Mouse (Mus musculus) Muller cell, postnatal 12 days (primary cell): Measurements from ENCODE around the gene Cnih3.
A peak's percentile ranks its signal among the peaks of the same experiment; 100 is the strongest.

Experiments used
- DNase-seq: peaks from one replicate; pipeline ENCODE4 v3.0.0-alpha.2; 2015; ENCODE audit errors: inconsistent ontology term

Cnih3 gene

GRCm38 (mm10) chr1:181453106-181453505 is 100.7 kb downstream of the Cnih3 start:
- DNase-seq: no peak

- DNase-seq: no peak
Observed at GRCm38 (mm10) chr1:181456911-181457310, 104.5 kb downstream of the Cnih3 start.

GRCm38 (mm10) chr1:181459431-181460105 is 107.1 kb downstream of the Cnih3 start:
- DNase-seq: no peak

GRCm38 (mm10) chr1:181460283-181460682 is 107.9 kb downstream of the Cnih3 start:
- no peak for DNase-seq

GRCm38 (mm10) chr1:181461484-181461883 is 109.1 kb downstream of the Cnih3 start:
- DNase-seq: no peak

- DNase-seq: no peak
Observed at GRCm38 (mm10) chr1:181462051-181462905, 109.8 kb downstream of the Cnih3 start.

GRCm38 (mm10) chr1:181462906-181463179 is 110.4 kb downstream of the Cnih3 start:
- DNase-seq: no peak

- no peak for DNase-seq
Observed at GRCm38 (mm10) chr1:181465027-181465426, 112.6 kb downstream of the Cnih3 start.

GRCm38 (mm10) chr1:181466040-181466439 is 113.6 kb downstream of the Cnih3 start:
- no peak for DNase-seq

GRCm38 (mm10) chr1:181466601-181467320 is 114.3 kb downstream of the Cnih3 start:
- DNase-seq: peak; percentile 61

- no peak for DNase-seq
Observed at GRCm38 (mm10) chr1:181467321-181467670, 114.9 kb downstream of the Cnih3 start.

GRCm38 (mm10) chr1:181469415-181469814 is 117.0 kb downstream of the Cnih3 start:
- DNase-seq: no peak

GRCm38 (mm10) chr1:181476141-181476540 is 123.7 kb downstream of the Cnih3 start:
- no peak for DNase-seq

- no peak for DNase-seq
Observed at GRCm38 (mm10) chr1:181476557-181476956, 124.1 kb downstream of the Cnih3 start.

- DNase-seq: peak; percentile 81
Observed at GRCm38 (mm10) chr1:181484696-181485095, 132.3 kb downstream of the Cnih3 start.

- DNase-seq: no peak
Observed at GRCm38 (mm10) chr1:181503471-181503870, 151.0 kb downstream of the Cnih3 start.

- no peak for DNase-seq
Observed at GRCm38 (mm10) chr1:181505367-181505766, 152.9 kb downstream of the Cnih3 start.
